Mouse (Mus musculus) heart, embryonic 11.5 days (tissue): ENCODE data around the gene Acod1. TPM values are rescaled to one million over a fixed set of nuclear protein-coding genes. Genes with fewer than 3 reads are reported as not detected.

Source experiments
- ATAC-seq: fragments of 200-750 bp; cut with Nextera tagmentation; replicated peaks from 2 replicates; pipeline ENCODE4 v1.8.0; 2017; ENCODE audit warnings: moderate library complexity; ENCODE audit not compliant: insufficient number of reproducible peaks, low FRiP score, low TSS enrichment
- H3K27ac ChIP-seq: fragments of 300-500 bp; sonication (generic); 2 replicates; pipeline ENCODE4 v1.5.1; 2014; ENCODE audit warnings: mild to moderate bottlenecking, low read depth, low read length
- H3K27me3 ChIP-seq: fragments of 300-500 bp; sonication (generic); 2 replicates; pipeline ENCODE4 v1.6.1; 2014; ENCODE audit warnings: mild to moderate bottlenecking, low read length, mixed read lengths; ENCODE audit not compliant: control insufficient read depth, insufficient read depth
- H3K36me3 ChIP-seq: fragments of 300-500 bp; sonication (generic); 2 replicates; pipeline ENCODE4 v1.6.1; 2014; ENCODE audit warnings: mild to moderate bottlenecking, low read length, moderate library complexity, mixed read lengths; ENCODE audit not compliant: control insufficient read depth, insufficient read depth
- H3K4me1 ChIP-seq: fragments of 300-500 bp; sonication (generic); 2 replicates; pipeline ENCODE4 v1.6.1; 2014; ENCODE audit warnings: low read length; ENCODE audit not compliant: control insufficient read depth, insufficient read depth
- H3K4me2 ChIP-seq: fragments of 300-500 bp; sonication (generic); 2 replicates; pipeline ENCODE4 v1.6.1; 2014; ENCODE audit warnings: mild to moderate bottlenecking, moderate library complexity
- H3K4me3 ChIP-seq: fragments of 300-500 bp; sonication (generic); 2 replicates; pipeline ENCODE4 v1.5.1; 2014; ENCODE audit warnings: low read depth, low read length
- H3K9ac ChIP-seq: fragments of 300-500 bp; sonication (generic); 2 replicates; pipeline ENCODE4 v1.6.1; 2014; ENCODE audit warnings: mild to moderate bottlenecking, low read depth, low read length, moderate library complexity
- H3K9me3 ChIP-seq: fragments of 300-500 bp; sonication (generic); replicated peaks from 2 replicates; pipeline ENCODE4 v1.6.1; 2016; ENCODE audit warnings: low read length; ENCODE audit not compliant: control insufficient read depth
- WGBS: fragments of 180-500 bp; shearing (Covaris S2); extraction: QIAGEN DNeasy Blood & Tissue Kit; methylation state at CpG from one replicate; pipeline ENCODE4 v1.1.7; 2014; ENCODE audit not compliant: insufficient replicate concordance; 5-methylcytosine and 5-hydroxymethylcytosine counted together
- polyA plus RNA-seq: library from polyadenylated mRNA; unstranded; fragments of >200 nt; fragmentation: Nextera tagmentation; extraction: Ambion mirVana; gene quantifications from 2 replicates; pipeline ENCODE4 v1.2.1, GENCODE M21; 2014

Gene Acod1
- polyA plus RNA-seq, 1 experiment from 2014 or later, result not detected

DNA sequence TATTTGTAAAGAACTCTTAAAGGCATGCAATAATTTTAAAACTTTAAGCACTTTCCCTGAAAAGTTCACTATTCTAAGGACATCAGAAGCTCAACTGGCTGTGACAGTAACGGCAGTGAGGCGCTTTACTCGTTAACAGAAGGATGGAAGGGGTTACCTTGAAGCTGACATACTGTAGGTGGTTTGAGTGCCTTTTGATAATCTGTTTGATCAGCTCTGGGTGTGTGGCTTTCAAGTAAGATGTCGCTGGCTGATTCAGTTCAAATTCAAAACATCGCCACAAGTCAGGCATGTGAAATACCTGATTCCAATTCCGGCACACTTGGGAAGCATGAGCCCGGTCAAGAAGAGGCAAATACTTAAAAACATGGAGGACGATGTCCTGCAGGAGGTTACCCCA, 48.3 kb downstream of the Acod1 start:
- 94% methylated on average over 8 of the region's 8 CpGs for WGBS

GRCm38 (mm10) chr14:103095826-103096225, 49.0 kb downstream of the Acod1 start:
- Histone ChIP-seq H3K9me3 (no peaks in the 10 kb centered on the region), H3K4me2 (no peak overlapping the region), H3K4me1 (no peaks in the 10 kb centered on the region), H3K27me3 (no peaks in the 10 kb centered on the region), H3K36me3 (0 out of 2 replicates have a peak, but pooled peaks cover 2% of the 10 kb centered on the region), H3K27ac (no peak overlapping the region), H3K4me3 (no peak overlapping the region), H3K9ac (no peak overlapping the region)
- ATAC-seq, result no peak
- WGBS, result 90% methylated on average over 8 of the region's 8 CpGs

More for the DNA sequence above, 48.3 kb downstream of the Acod1 start:
- H3K4me2 ChIP-seq, result no peak overlapping the region
- H3K9ac ChIP-seq, result no peak overlapping the region
- no peaks in the 10 kb centered on the region for H3K9me3 ChIP-seq
- no peaks in the 10 kb centered on the region for H3K27me3 ChIP-seq
- no peaks in the 10 kb centered on the region for H3K4me1 ChIP-seq
- no peak for ATAC-seq
- H3K27ac ChIP-seq, result no peak overlapping the region
- H3K4me3 ChIP-seq, result no peak overlapping the region
- H3K36me3 ChIP-seq, result 0 out of 2 replicates have a peak, but pooled peaks cover 2% of the 10 kb centered on the region

DNA sequence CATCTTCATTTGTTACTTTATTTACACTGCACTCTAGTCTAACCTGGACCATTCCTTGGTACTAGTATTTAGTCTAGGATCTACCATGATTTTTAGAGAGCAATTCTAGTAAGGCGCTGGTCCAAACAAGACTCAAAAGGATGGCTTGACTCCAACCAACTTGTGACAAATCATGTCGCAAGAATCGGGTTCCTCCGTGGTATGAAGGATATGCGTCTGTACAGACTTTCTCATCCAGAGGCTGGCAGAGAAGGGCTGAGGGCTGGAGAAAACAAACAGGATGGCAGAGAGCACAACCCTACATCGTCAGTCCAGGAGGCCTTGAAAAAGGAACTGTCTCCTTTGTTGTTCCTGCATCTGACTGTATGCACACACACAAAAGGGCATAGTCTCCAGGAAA, 49.8 kb downstream of the Acod1 start:
- Histone ChIP-seq H3K9ac (no peak overlapping the region), H3K4me3 (no peak overlapping the region), H3K36me3 (0 out of 2 replicates have a peak, but pooled peaks cover 2% of the 10 kb centered on the region), H3K4me1 (no peaks in the 10 kb centered on the region), H3K27ac (no peak overlapping the region), H3K4me2 (no peak overlapping the region), H3K27me3 (no peaks in the 10 kb centered on the region), H3K9me3 (no peaks in the 10 kb centered on the region)
- no peak for ATAC-seq
- 80% methylated on average over 6 of the region's 6 CpGs for WGBS

DNA sequence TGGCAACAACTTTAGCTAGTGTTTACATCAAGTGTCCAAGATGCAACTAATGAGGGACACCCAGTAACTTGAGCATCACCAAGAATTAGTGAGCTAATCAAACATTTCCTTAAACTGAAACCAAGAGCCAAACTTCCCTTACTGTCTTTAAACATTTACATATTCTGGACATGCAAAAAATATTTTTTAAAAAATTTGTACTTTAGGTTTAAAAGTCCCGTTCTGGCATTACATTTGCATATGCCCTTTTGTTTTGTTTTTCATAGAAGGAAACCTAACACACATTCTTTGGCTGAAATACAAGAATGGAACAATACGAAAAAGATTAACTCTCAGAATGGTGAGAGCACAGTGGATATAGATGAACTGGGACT, 51.4 kb downstream of the Acod1 start:
- peak overlapping the region; percentile 100 for H3K9ac ChIP-seq
- no peaks in the 10 kb centered on the region for H3K9me3 ChIP-seq
- H3K36me3 ChIP-seq, result 0 out of 2 replicates have a peak, but pooled peaks cover 2% of the 10 kb centered on the region
- H3K27ac ChIP-seq, result peak overlapping the region; percentile 100; the same call in 1 of the 2 replicates
- no peaks in the 10 kb centered on the region for H3K27me3 ChIP-seq
- peak overlapping the region; percentile 92 for H3K4me3 ChIP-seq
- no peak for ATAC-seq
- WGBS, result 2% methylated on average over 2 of the region's 2 CpGs
- no peaks in the 10 kb centered on the region for H3K4me1 ChIP-seq
- peak overlapping the region; percentile 77 for H3K4me2 ChIP-seq

DNA sequence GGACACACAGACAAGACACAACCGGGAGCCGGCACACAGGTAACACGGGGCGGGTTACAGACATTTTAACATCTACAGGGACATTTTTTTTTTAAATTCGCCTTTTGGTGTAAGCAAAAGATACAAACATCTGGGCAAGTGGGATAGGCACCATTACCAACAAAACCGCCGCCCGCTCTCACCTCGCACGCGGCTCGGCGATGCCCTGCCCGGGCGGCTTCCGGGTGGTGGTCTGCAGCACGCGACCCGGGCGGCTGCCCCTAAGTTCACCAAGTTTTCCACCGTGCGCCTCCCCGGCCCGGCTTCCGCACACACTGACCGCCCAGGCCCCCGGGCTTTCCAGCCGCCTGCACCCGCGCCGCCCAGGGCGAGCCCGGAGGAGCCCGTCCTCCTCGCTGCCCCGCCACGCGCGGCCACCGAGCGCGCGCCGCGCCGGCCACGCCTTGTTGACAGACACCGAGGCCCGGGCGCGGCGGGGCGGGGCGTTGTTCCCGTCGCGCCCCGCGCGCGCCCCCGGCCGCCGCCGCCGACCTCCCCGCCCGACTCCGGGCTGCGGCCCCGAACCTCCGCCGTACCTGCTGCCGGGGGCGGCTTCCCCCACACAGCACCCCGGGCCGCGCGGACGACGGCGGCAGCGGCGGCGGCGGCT, 51.9 kb downstream of the Acod1 start:
- Histone ChIP-seq H3K27me3 (no peaks in the 10 kb centered on the region), H3K4me3 (peak overlapping the region; percentile 92), H3K9ac (peak overlapping the region; percentile 100), H3K4me1 (no peaks in the 10 kb centered on the region), H3K9me3 (no peaks in the 10 kb centered on the region), H3K27ac (peak overlapping the region; percentile 100), H3K36me3 (0 out of 2 replicates have a peak, but pooled peaks cover 2% of the 10 kb centered on the region), H3K4me2 (peak overlapping the region; percentile 77)
- peak; percentile 82 for ATAC-seq
- under 1% methylated on average over 47 of the region's 86 CpGs for WGBS

DNA sequence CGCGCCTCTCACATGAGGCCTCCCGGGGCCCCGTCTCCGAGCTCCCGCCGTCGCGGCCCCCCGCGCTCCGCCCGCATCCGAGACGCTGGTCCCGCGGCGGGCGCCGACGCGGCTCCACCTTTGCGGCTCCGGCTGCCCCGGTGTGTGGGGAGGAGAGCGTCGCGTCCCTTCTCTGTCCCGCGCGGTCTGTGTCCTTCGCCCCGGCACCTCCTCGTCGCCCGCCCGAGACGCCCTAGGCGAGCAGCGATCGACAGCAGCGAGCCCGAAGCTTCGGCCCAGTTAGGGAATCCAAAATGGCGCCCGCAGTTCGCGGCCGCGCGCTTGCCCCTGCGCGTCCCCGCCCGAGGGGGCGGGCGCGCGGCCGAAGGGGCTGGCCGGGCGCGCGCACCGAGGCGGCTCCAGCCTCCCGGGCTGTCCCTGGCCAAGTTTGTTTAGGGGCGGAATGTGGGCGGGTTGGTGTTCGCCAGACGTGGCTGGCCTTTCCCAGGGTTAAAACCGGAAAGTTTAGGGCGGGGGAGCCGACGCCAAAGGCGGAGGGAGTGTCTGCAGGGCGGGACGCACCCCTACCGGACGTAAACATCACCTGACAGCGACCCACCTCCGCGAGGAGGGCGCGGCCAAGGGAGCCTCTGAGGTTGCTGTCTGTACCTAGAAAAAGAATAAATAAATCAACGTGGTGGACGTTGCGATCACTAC, 52.6 kb downstream of the Acod1 start, which contains the start of gene Fbxl3:
Gene Fbxl3 (minus strand): TSS at position 329 of the 696 bp plus-strand sequence.
- peak; percentile 91 for ATAC-seq
- no peaks in the 10 kb centered on the region for H3K9me3 ChIP-seq
- WGBS, result under 1% methylated on average over 76 of the region's 88 CpGs

GRCm38 (mm10) chr14:103100296-103100695, 53.5 kb downstream of the Acod1 start:
- Histone ChIP-seq H3K4me2 (peak overlapping the region; percentile 77; the same call in 1 of the 2 replicates), H3K9me3 (no peaks in the 10 kb centered on the region), H3K9ac (no peak overlapping the region), H3K27me3 (no peaks in the 10 kb centered on the region), H3K27ac (no peak overlapping the region), H3K36me3 (0 out of 2 replicates have a peak, but pooled peaks cover 2% of the 10 kb centered on the region), H3K4me3 (no peak overlapping the region), H3K4me1 (no peaks in the 10 kb centered on the region)
- ATAC-seq, result no peak
- 82% methylated on average over 13 of the region's 13 CpGs for WGBS

More for the DNA sequence above, 52.6 kb downstream of the Acod1 start, which contains the start of gene Fbxl3:
- peak within 1 kb of the TSS; percentile 100 for H3K27ac ChIP-seq
- H3K4me1 ChIP-seq, result no peaks in the 10 kb centered on the region
- H3K9ac ChIP-seq, result peak within 1 kb of the TSS; percentile 100
- 0 out of 2 replicates have a peak, but pooled peaks cover 2% of the 10 kb centered on the region for H3K36me3 ChIP-seq
- no peaks in the 10 kb centered on the region for H3K27me3 ChIP-seq
- H3K4me3 ChIP-seq, result peak within 1 kb of the TSS; percentile 92
- H3K4me2 ChIP-seq, result peak within 1 kb of the TSS; percentile 77

- 70% methylated on average over 3 of the region's 3 CpGs for WGBS
- Histone ChIP-seq H3K9me3 (no peaks in the 10 kb centered on the region), H3K4me1 (no peaks in the 10 kb centered on the region), H3K27me3 (no peaks in the 10 kb centered on the region), H3K4me3 (no peak overlapping the region), H3K36me3 (0 out of 2 replicates have a peak, but pooled peaks cover 2% of the 10 kb centered on the region), H3K9ac (no peak overlapping the region), H3K4me2 (no peak overlapping the region), H3K27ac (no peak overlapping the region)
- ATAC-seq, result no peak
Observed at GRCm38 (mm10) chr14:103101171-103101570, 54.4 kb downstream of the Acod1 start.
